Mouse (Mus musculus): ENCODE results near the gene Smim6. TPM values are rescaled to one million over a fixed set of nuclear protein-coding genes. Genes with fewer than 3 reads are reported as not detected.

Smim6 gene
- 0.29 TPM in 1 of 2 replicates, not detected in the other for polyA plus RNA-seq (2012; ENCODE audit: low replicate concordance)

GRCm38 (mm10) chr11:115911632-115912376, at the start of gene Smim6:
Smim6 (plus strand) TSS chr11:115912017.

GRCm38 (mm10) chr11:115899486-115900266, 12.1 kb upstream of the Smim6 start, which contains the start of gene Smim5:
Smim5 (plus strand) TSS chr11:115899966.

GRCm38 (mm10) chr11:115933108-115933746, 21.4 kb downstream of the Smim6 start, which contains the start of the genes Sap30bp and Recql5:
Sap30bp (plus strand) TSS chr11:115933282.
Recql5 (minus strand) TSS chr11:115933477.

Other genes starting within 250 kb of the Smim6 start
- gene Grb2, start 203.4 kb upstream of the Smim6 start, polyA plus RNA-seq (2012; ENCODE audit: low replicate concordance): 109 and 136 TPM in 2 replicates
- gene Tmem94, start 146.6 kb upstream of the Smim6 start, polyA plus RNA-seq (2012; ENCODE audit: low replicate concordance): 59.6 and 65.3 TPM in 2 replicates
- gene Caskin2, start 98.4 kb upstream of the Smim6 start, polyA plus RNA-seq (2012; ENCODE audit: low replicate concordance): 11.7 and 18.4 TPM in 2 replicates
- 40.7 and 86.6 TPM in 2 replicates for gene Tsen54, start 97.3 kb upstream of the Smim6 start, polyA plus RNA-seq (2012; ENCODE audit: low replicate concordance)
- gene Llgl2, start 88.0 kb upstream of the Smim6 start, polyA plus RNA-seq (2012; ENCODE audit: low replicate concordance): 57.0 and 71.0 TPM in 2 replicates
- gene Myo15b, start 53.6 kb upstream of the Smim6 start, polyA plus RNA-seq (2012; ENCODE audit: low replicate concordance): 0.19 and 0.26 TPM in 2 replicates
- gene Smim5, start 12.1 kb upstream of the Smim6 start, polyA plus RNA-seq (2012; ENCODE audit: low replicate concordance): 5.0 and 7.0 TPM in 2 replicates
- 15.9 and 37.4 TPM in 2 replicates for gene Sap30bp, start 21.3 kb downstream of the Smim6 start, polyA plus RNA-seq (2012; ENCODE audit: low replicate concordance)
- gene Recql5, start 21.5 kb downstream of the Smim6 start, polyA plus RNA-seq (2012; ENCODE audit: low replicate concordance): 24.4 and 46.6 TPM in 2 replicates
- gene Itgb4, start 62.7 kb downstream of the Smim6 start, polyA plus RNA-seq (2012; ENCODE audit: low replicate concordance): 0.18 and 0.31 TPM in 2 replicates
- 21.0 and 29.6 TPM in 2 replicates for gene Galk1, start 100.7 kb downstream of the Smim6 start, polyA plus RNA-seq (2012; ENCODE audit: low replicate concordance)
- gene H3f3b, start 115.9 kb downstream of the Smim6 start, polyA plus RNA-seq (2012; ENCODE audit: low replicate concordance): 458 and 1,037 TPM in 2 replicates
- gene Unk, start 118.3 kb downstream of the Smim6 start, polyA plus RNA-seq (2012; ENCODE audit: low replicate concordance): 65.3 and 71.0 TPM in 2 replicates
- gene Unc13d, start 165.9 kb downstream of the Smim6 start, polyA plus RNA-seq (2012; ENCODE audit: low replicate concordance): 139 and 389 TPM in 2 replicates
- 508 and 688 TPM in 2 replicates for gene Wbp2, start 175.0 kb downstream of the Smim6 start, polyA plus RNA-seq (2012; ENCODE audit: low replicate concordance)
- gene Trim47, start 215.2 kb downstream of the Smim6 start, polyA plus RNA-seq (2012; ENCODE audit: low replicate concordance): 5.8 and 8.8 TPM in 2 replicates
- gene Trim65, start 219.1 kb downstream of the Smim6 start, polyA plus RNA-seq (2012; ENCODE audit: low replicate concordance): 10.8 and 13.2 TPM in 2 replicates
- 62.8 and 112 TPM in 2 replicates for gene Mrpl38, start 226.9 kb downstream of the Smim6 start, polyA plus RNA-seq (2012; ENCODE audit: low replicate concordance)

Data from hematopoietic multipotent progenitor cell, adult 10-12 weeks (in vitro differentiated cells).